Mouse (Mus musculus) urinary bladder, adult 2 months (tissue): Measurements from ENCODE around the gene Actn1. TPM values are rescaled to one million over a fixed set of nuclear protein-coding genes. Genes with fewer than 3 reads are reported as not detected.

ENCODE experiments used
- DNase-seq: peaks from one replicate; pipeline ENCODE4 v3.0.0; 2022; ENCODE audit warnings: low spot score
- polyA plus RNA-seq: library from polyadenylated mRNA; depleted of rRNA; stranded (reverse); fragments of >200 nt; gene quantifications from 2 replicates; pipeline ENCODE4 v1.2.3, GENCODE M21; 2012

Gene Actn1
- polyA plus RNA-seq, 1 experiment, result 435 TPM

DNA sequence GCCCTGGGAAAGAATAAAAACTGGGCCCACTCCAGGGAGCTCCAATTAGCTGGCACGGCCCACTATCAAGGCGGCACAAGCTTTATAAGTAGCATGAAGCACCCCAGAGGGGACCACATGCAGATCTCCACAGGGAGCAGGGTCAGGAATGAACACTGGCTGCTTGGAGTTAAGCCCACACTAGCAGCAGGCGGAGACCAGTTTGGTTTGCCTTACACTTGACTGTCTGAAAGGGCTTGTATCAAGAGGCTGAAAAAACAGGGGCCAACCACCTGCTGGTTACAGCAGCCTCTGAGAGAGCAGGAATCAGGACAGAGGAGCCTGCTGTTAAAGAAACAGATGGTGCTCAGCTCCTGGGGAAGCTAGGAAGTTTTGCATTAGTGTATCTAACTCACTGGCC, 32.3 kb downstream of the Actn1 start:
- DNase-seq, result no peak

DNA sequence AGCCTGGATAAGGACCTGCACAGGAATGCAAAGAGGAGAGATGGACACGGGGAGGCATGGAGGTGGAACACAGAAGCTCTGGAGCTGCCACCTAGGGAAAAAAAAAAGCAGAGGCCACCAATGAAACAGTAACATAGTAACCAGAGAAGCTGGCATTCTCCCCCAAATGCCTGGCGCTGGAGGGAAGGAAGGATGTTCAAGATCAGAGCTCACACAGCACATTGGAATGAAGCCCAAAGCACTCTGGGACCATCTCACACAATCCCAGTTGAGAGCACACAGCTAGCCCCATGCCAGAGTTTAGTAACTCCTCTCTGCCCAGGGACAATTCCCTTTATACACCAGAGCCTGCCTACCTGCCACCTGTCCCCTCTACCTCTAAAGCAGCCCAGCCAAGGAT, 34.1 kb downstream of the Actn1 start:
- DNase-seq, result no peak

GRCm38 (mm10) chr12:80224241-80224731, 35.9 kb downstream of the Actn1 start:
- DNase-seq, result no peak

GRCm38 (mm10) chr12:80223511-80223910, 36.7 kb downstream of the Actn1 start:
- no peak for DNase-seq

GRCm38 (mm10) chr12:80222473-80222872, 37.7 kb downstream of the Actn1 start:
- no peak for DNase-seq

DNA sequence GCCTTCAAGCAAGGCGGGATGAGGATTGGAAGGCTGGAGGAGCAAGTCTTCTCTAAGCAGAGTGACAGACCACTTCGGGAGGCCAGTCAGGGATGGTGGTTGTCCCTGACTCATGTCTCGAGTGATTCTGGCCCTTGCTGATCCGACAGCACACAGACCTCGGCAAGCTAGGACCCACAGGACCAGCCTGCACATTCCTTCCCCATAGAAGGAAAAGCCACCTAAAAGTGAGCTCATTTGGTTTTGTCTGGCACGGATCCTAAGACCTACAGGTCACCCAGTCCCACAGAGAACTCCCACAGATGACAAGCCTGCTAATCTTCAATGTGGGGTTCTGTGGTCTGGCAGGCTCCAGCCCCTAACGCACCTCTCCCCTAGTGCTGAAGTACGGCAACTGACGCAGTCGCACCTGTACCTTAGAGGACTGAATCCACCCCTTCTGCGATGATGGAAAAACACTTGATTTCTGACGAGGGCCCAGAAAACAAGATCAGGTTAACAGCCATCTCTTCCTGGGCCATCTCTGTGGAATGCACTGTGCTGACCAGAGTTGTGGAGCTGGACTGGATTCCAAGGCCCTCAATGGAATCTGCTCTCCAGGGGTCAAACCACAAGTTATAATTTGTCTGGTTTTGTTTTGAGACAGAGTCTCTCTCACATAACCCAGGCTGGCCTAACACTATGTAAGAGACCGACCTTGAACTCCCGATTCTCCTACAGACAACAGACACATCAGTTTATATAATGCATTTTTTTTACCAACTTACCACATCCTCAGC, 39.7 kb downstream of the Actn1 start:
- no peak for DNase-seq

GRCm38 (mm10) chr12:80218784-80219183, 41.4 kb downstream of the Actn1 start:
- no peak for DNase-seq

DNA sequence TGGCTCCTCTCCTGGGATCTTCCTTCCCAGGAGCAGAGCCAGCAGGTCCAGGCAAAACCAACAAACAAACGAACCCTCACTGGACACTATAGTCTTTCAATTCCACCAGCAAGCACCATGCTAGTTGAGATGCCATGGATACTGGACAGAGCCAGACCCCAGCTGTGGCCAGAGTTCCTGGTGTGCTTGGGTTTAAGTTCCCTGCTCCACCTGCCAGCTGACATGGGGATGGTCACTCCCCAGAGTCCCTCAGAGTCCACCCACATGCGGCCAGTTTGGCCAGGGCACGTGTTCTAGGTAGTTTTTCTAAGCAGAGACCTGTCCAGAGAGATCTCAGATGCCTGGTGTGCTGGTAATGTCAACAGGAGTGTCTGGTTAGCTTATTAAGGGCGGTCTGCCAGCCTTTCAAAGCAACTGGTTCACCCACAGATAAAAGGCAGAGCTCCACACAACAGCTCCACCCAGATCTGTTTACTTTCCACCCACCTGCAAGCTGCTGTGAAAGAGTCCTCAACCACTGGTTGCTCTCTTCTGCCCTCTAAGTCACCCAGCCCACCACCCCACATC, 42.0 kb downstream of the Actn1 start:
- DNase-seq, result no peak

DNA sequence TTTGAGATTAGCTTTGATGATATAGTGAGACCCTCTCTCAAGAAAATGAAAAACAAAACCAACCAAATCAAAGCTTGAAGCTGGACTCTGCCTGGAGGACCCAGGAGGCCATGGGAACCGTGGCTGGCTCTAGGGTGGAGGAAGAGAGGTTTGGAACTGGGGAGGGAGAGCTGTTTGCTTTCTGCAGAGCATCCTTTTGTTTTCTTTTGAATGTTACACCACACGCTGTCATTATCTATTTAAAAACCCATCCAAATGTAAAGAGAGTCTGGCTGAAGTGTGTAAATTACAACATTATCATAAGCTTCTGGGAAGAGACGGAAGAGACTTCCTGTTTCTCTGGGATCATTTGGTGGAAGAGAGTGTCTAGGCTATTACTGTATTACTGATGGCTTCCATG, 43.1 kb downstream of the Actn1 start:
- DNase-seq, result no peak

GRCm38 (mm10) chr12:80216258-80216881, 43.8 kb downstream of the Actn1 start:
- DNase-seq, result no peak

GRCm38 (mm10) chr12:80213810-80214209, 46.4 kb downstream of the Actn1 start:
- DNase-seq, result no peak

DNA sequence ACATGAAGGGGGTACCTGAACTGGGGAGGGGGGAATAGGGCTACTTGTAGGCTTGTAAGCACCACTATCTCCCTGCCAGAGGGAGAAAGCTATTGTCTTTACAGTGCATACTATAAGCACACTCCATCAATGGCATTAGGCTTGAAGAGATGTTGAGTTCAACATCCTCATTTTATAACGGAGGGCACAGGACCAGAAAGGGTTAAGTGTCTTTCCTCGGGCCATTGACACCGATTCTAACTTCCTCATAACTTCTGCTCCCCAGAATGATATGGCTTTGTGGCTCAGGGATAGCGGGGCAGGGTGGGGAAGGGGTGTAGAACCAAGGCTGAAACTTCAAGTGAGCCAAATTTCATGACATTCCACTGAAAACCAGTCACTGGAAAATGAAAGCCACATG, 46.9 kb downstream of the Actn1 start:
- DNase-seq, result no peak

DNA sequence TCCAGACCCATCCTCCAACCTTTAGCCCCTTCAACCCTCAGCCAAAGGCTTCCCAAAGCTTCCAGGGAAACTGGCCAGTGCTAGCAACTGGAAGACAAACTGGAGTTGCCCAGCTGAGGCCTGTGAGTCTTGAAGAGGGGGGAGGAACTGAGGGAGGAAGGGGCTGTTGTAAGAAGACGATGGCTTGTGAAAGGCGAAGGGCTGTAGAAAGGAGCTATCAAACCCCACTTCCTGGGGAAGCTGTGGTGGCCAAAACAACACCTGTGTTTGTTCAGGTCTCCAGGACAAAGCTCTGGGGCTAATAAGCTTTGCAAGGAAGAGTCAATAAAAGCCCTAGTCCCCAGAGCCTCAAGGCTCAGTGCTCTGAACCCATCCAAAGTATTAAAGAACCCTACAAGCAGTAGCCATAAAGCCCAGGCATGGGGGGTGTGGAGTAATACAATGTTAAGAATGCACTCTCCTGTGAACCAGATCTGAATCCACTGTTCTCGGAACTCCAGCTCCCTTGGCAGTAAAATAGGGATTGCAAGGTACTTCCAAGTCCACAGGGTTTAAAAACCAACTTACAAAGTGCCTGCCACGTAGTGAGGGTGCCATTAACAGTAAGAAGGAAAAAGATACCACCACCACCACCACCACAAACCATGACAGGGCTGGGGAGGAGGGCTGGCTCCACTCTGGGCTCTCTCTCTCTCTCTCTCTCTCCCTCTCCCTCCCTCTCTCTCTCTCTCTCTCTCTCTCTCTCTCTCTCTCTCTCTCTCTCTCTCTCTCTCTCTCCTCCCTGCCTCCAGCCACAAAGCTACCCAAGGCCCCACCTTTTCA, 49.2 kb downstream of the Actn1 start:
- no peak for DNase-seq

DNA sequence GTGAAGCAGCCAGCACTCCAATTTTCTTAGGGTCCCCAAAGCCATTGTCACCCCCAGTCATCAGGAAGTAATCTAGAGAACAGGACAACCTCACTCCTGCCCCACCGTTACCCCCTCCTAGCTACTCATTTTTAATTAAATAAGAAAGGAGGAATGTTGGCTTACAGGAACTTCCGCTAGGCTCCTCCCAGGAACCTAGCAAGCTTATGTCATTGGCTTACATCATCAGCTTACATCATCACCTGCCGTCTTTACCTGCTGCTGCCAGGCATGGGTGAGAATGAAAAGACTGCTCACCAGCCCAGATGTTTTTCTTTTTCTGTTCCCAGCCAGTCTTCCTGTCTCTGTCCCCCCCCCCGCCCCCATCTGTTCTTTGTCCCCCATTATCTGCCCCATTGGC, 50.3 kb downstream of the Actn1 start:
- DNase-seq, result no peak

DNA sequence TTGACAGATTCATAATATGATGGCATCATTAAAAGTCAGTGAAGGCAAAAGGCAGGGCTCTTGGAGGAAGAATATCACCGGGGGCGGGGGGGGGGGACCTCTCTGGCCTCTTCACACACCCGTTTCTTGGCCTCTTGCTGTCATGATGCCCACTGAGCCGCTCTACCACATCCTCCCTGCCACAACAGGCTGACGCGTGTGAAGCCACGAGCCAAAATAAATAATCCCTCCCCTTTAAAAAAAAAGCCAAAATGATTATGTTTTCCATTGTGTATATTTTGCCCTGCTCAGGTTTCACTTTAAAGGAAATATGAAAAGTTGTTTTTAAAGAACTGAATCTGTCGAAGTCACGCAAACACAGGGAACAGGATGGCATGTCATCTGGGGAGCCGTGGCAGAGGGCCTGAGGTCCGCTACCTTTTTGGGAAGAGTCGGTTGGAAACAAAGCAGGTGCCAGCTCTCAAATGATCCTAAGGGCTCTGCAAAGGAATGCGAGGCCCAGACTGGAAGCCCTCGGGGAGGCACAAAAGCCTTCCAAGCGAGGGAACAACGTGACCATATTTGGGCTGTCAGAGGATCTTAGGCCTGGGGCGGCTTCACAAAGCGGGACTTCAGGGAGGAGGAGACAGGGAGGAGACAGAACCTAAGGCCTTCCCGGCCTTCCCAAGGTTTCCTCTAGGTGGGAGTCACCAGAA, 51.9 kb downstream of the Actn1 start:
- no peak for DNase-seq

DNA sequence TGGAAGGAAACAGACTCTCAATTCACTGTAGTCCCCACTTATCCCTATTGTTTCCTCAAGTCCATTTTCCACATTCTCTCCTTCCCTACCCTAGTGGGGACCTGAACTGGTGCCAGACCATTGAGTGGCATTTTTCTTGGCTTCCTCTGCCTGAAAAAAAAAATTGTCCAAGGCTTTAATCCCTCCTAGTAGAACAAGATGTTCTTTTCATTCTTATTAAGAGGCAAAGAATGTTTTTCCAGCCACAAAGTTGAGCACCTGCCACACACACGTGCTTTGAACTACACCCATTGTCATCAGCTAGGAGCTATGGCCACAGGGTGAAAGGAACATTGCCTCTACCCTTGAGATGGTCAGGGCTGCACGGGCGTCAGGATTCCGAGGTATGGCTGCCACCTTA, 56.9 kb downstream of the Actn1 start:
- DNase-seq, result no peak

DNA sequence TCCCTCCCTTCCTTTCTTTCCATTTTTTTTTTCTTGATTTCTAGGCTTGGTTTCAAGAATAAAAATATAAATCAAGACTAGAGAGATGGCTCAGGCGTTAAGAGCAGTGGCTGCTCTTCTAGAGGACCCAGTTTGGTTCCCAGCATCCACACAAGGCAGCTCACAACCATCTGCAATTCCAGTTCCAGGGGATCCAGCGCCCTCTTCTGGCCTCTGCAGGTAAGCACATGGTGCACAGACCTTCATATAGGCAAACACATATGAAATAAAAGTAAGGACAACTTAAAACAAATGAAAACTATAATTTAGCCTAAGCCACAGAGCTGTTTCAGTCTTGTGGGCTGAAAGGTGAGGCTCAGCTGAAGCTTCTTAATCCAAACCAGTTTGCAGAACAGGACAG, 60.4 kb downstream of the Actn1 start:
- no peak for DNase-seq

GRCm38 (mm10) chr12:80198487-80198886, 61.7 kb downstream of the Actn1 start:
- no peak for DNase-seq

GRCm38 (mm10) chr12:80197343-80197742, 62.8 kb downstream of the Actn1 start:
- DNase-seq, result no peak

DNA sequence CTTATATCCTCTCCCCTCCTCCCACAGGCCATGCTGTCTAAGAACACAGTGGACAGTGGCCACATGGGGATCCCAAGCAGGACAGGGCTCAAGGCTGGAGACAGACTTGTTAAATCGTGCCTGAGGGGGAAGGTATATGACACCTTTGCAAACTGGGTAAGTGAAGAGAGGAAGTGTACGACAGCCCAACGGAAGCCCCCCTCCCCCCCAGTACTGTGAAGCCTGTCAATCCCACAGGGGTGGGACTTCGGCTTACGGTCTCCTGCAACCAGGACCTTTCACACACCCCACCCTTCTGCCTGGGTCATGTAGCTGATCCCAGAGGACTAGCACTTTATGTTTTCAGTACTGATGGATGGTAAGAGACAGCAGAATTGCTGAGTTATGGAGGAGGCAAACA, 68.4 kb downstream of the Actn1 start:
- DNase-seq, result no peak

- DNase-seq, result no peak
Observed at GRCm38 (mm10) chr12:80191371-80191770, 68.8 kb downstream of the Actn1 start.

GRCm38 (mm10) chr12:80190915-80191314, 69.3 kb downstream of the Actn1 start:
- DNase-seq, result no peak
